Mouse (Mus musculus): Measurements from ENCODE around the gene Cmtm4. TPM values are rescaled to one million over a fixed set of nuclear protein-coding genes. Genes with fewer than 3 reads are reported as not detected.
A peak's percentile ranks its signal among the peaks of the same experiment; 100 is the strongest.

Gene Cmtm4
- total and polyA plus RNA-seq, 3 experiments: 6.5 to 31.1 (median 12.0) TPM

- no peak for DNase-seq (ENCODE audit: low read depth, low spot score)
- Histone ChIP-seq H3K9ac (ENCODE audit: control insufficient read depth, low read depth, low read length, poor library complexity, severe bottlenecking) (no peak overlapping the region), H3K4me1 (ENCODE audit: control insufficient read depth in 1 of 2, insufficient read depth in 2 of 2, low read length in 2 of 2) (no peaks in the 10 kb centered on the region), H3K27me3 (ENCODE audit: control insufficient read depth in 1 of 2, insufficient read depth in 2 of 2, low read length in 2 of 2) (peaks cover 0 to 4% of the 10 kb centered on the region in 2 experiments; a peak in 3 of 4 replicates), H3K4me3 (ENCODE audit: control insufficient read depth in 1 of 2, insufficient read depth in 1 of 2, low read depth in 2 of 2, low read length in 2 of 2) (no peak overlapping the region), H3K9me3 (replicated peaks; ENCODE audit: insufficient read depth, low read length) (no peaks in the 10 kb centered on the region), H3K27ac (ENCODE audit: control insufficient read depth, low read depth, low read length) (no peak overlapping the region), H3K36me3 (ENCODE audit: control insufficient read depth in 1 of 2, insufficient read depth in 2 of 2, low read length in 2 of 2) (no peaks in the 10 kb centered on the region), H3K79me2 (ENCODE audit: control insufficient read depth, insufficient read depth, low read length, poor library complexity) (no peaks in the 10 kb centered on the region)
- TF ChIP-seq ZMIZ1 (IDR thresholded peaks at IDR 0.05; ENCODE audit: low read depth, low read length) (no peak), POLR2AphosphoS5 (IDR thresholded peaks at IDR 0.05; ENCODE audit: borderline replicate concordance, low read depth, low read length) (no peak), RAD21 (IDR thresholded peaks at IDR 0.05; ENCODE audit: low read depth, low read length) (no peak)
These were observed 10.0 kb upstream of the Cmtm4 start for GRCm38 (mm10) chr8:104405430-104406187.

GRCm38 (mm10) chr8:104403596-104403995 is 8.0 kb upstream of the Cmtm4 start:
- peak; percentile 70 to 73 (median 72) for TF ChIP-seq CTCF (IDR thresholded peaks at IDR 0.05 in 2 of 3, conservative IDR thresholded peaks at IDR 0.05 in 1 of 3; ENCODE audit: control insufficient read depth in 1 of 3, insufficient read depth in 1 of 3, low read depth in 2 of 3, low read length in 3 of 3, poor library complexity in 1 of 3, severe bottlenecking in 1 of 3)
- TF ChIP-seq NELFE (IDR thresholded peaks at IDR 0.05; ENCODE audit: low read depth, low read length): no peak
- no peak for TF ChIP-seq POLR2A (IDR thresholded peaks at IDR 0.05; ENCODE audit: control insufficient read depth in 1 of 2, insufficient read depth in 1 of 2, low read depth in 1 of 2, low read length in 2 of 2, poor library complexity in 1 of 2)
- TF ChIP-seq TAL1 (IDR thresholded peaks at IDR 0.05; ENCODE audit: low read length): no peak
- TF ChIP-seq RAD21 (IDR thresholded peaks at IDR 0.05; ENCODE audit: low read depth, low read length): peak; percentile 74
- TF ChIP-seq SMC3 (IDR thresholded peaks at IDR 0.05; ENCODE audit: low read depth, low read length): peak; percentile 59
- peak; percentile 65 for TF ChIP-seq ZC3H11A (IDR thresholded peaks at IDR 0.05; ENCODE audit: low read depth, low read length)
- Histone ChIP-seq H3K79me2 (ENCODE audit: control insufficient read depth, insufficient read depth, low read length, poor library complexity) (no peaks in the 10 kb centered on the region), H3K4me1 (ENCODE audit: control insufficient read depth in 1 of 2, insufficient read depth in 2 of 2, low read length in 2 of 2) (no peaks in the 10 kb centered on the region), H3K9me3 (replicated peaks; ENCODE audit: insufficient read depth, low read length) (no peaks in the 10 kb centered on the region), H3K4me3 (ENCODE audit: control insufficient read depth in 1 of 2, insufficient read depth in 1 of 2, low read depth in 2 of 2, low read length in 2 of 2) (no peak overlapping the region), H3K36me3 (ENCODE audit: control insufficient read depth in 1 of 2, insufficient read depth in 2 of 2, low read length in 2 of 2) (no peaks in the 10 kb centered on the region), H3K9ac (ENCODE audit: control insufficient read depth, low read depth, low read length, poor library complexity, severe bottlenecking) (no peak overlapping the region), H3K27ac (ENCODE audit: control insufficient read depth, low read depth, low read length) (no peak overlapping the region), H3K27me3 (ENCODE audit: control insufficient read depth in 1 of 2, insufficient read depth in 2 of 2, low read length in 2 of 2) (peaks cover under 1 to 7% of the 10 kb centered on the region in 2 experiments)
- DNase-seq (ENCODE audit: low read depth, low spot score): peak; percentile 50

GRCm38 (mm10) chr8:104394801-104395702 is 555 bp downstream of the Cmtm4 start:
- Histone ChIP-seq H3K4me3 (ENCODE audit: control insufficient read depth in 1 of 2, insufficient read depth in 1 of 2, low read depth in 2 of 2, low read length in 2 of 2) (peak overlapping the region; percentile 69 to 98), H3K79me2 (ENCODE audit: control insufficient read depth, insufficient read depth, low read length, poor library complexity) (peaks cover 17% of the 10 kb centered on the region), H3K4me1 (ENCODE audit: control insufficient read depth in 1 of 2, insufficient read depth in 2 of 2, low read length in 2 of 2) (peaks cover 0 to 13% of the 10 kb centered on the region in 2 experiments; a peak in 2 of 4 replicates), H3K27me3 (ENCODE audit: control insufficient read depth in 1 of 2, insufficient read depth in 2 of 2, low read length in 2 of 2) (peaks cover 0 to 1% of the 10 kb centered on the region in 2 experiments; a peak in 1 of 4 replicates), H3K27ac (ENCODE audit: control insufficient read depth, low read depth, low read length) (no peak overlapping the region), H3K9me3 (replicated peaks; ENCODE audit: insufficient read depth, low read length) (no peaks in the 10 kb centered on the region), H3K36me3 (ENCODE audit: control insufficient read depth in 1 of 2, insufficient read depth in 2 of 2, low read length in 2 of 2) (peaks cover 0 to 9% of the 10 kb centered on the region in 2 experiments; a peak in 2 of 4 replicates), H3K9ac (ENCODE audit: control insufficient read depth, low read depth, low read length, poor library complexity, severe bottlenecking) (peak overlapping the region; percentile 85)
- DNase-seq (ENCODE audit: low read depth, low spot score): peak; percentile 57
- TF ChIP-seq MAFK (IDR thresholded peaks at IDR 0.05; ENCODE audit: borderline replicate concordance, low read depth, low read length): no peak
- TF ChIP-seq UBTF (IDR thresholded peaks at IDR 0.05; ENCODE audit: borderline replicate concordance, insufficient read depth, low read depth, low read length): peak; percentile 45; the same call in 1 of the 2 replicates
